Comparison of ENCODE assay signal across 8 mouse cellular contexts in genomic region chr2:126034379-126035005, GRCm38 (mm10). TPM values are rescaled to one million over a fixed set of nuclear protein-coding genes. Genes with fewer than 3 reads are reported as not detected.
DNase-seq lines count a peak whose midpoint lies in the region; ATAC-seq and TF ChIP-seq lines count a peak whose summit lies in the region.

Gene Fgf7, plus strand, starts transcription at chr2:126034658.

- H3K4me1 ChIP-seq in limb, embryonic 15.5 days: peaks cover 8% of the 10 kb centered on the region
- H3K4me1 ChIP-seq in stomach, embryonic 15.5 days: 0 out of 2 replicates have a peak, but pooled peaks cover 4% of the 10 kb centered on the region
- H3K4me1 ChIP-seq in thymus, adult 2 months (replicated peaks; ENCODE audit: control insufficient read depth, insufficient read depth, low read length): no peaks in the 10 kb centered on the region

- WGBS in limb, embryonic 15.5 days: 18% methylated on average over 15 of the region's 15 CpGs
- 35% methylated on average over 15 of the region's 15 CpGs for WGBS in stomach, embryonic 15.5 days
- 81% methylated on average over 15 of the region's 15 CpGs for WGBS in thymus, adult 2 months

- no peak within 1 kb of the TSS for H3K9ac ChIP-seq in limb, embryonic 15.5 days
- no peak within 1 kb of the TSS; the same call in 1 of the 2 replicates for H3K9ac ChIP-seq in stomach, embryonic 15.5 days

- ATAC-seq in limb, embryonic 15.5 days (ENCODE audit: insufficient number of reproducible peaks, low FRiP score, low TSS enrichment, low read depth): peak; percentile 79; the same call in 1 of the 2 replicates
- ATAC-seq in stomach, embryonic 15.5 days (ENCODE audit: insufficient read depth, low FRiP score, low read depth): no peak

- no peaks in the 10 kb centered on the region for H3K36me3 ChIP-seq in limb, embryonic 15.5 days
- H3K36me3 ChIP-seq in stomach, embryonic 15.5 days: no peaks in the 10 kb centered on the region
- no peaks in the 10 kb centered on the region for H3K36me3 ChIP-seq in thymus, adult 2 months (ENCODE audit: control insufficient read depth, insufficient read depth, low read length)

- TF ChIP-seq CTCF in left cerebral cortex, adult 2 months (IDR thresholded peaks at IDR 0.05): peak; percentile 50
- no peak for TF ChIP-seq CTCF in thymus, adult 2 months (IDR thresholded peaks at IDR 0.05; ENCODE audit: borderline replicate concordance, control insufficient read depth, extremely low read depth, insufficient read depth, low read length, poor library complexity)

- H3K27me3 ChIP-seq in limb, embryonic 15.5 days: no peaks in the 10 kb centered on the region
- H3K27me3 ChIP-seq in stomach, embryonic 15.5 days (replicated peaks): no peaks in the 10 kb centered on the region
- H3K27me3 ChIP-seq in thymus, adult 2 months (ENCODE audit: control insufficient read depth, insufficient read depth, low read length): no peaks in the 10 kb centered on the region

- intact Hi-C loops in left cerebral cortex, adult 2 months (cut with DNase I): loop anchor here (1.0 to 5.0 kb wide), 2 partner anchors 28 to 142 kb away; no protein-coding TSS in a partner anchor

- DNase-seq in adrenal gland, postnatal 10 days: peak; percentile 25
- no peak for DNase-seq in adrenal gland, adult 8-10 months
- DNase-seq in left cerebral cortex, adult 2 months (ENCODE audit: extremely low spot score in 1 of 2, low spot score in 2 of 2): no peak
- no peak for DNase-seq in left cerebral cortex, adult 11 months (ENCODE audit: low spot score)
- peak; percentile 64 for DNase-seq in forelimb bud, embryonic 11.5 days (ENCODE audit: low read depth, low spot score)
- DNase-seq in thymus, adult 2 months: no peak

- H3K27ac ChIP-seq in left cerebral cortex, adult 2 months: no peak within 1 kb of the TSS
- H3K27ac ChIP-seq in limb, embryonic 15.5 days: peak within 1 kb of the TSS; percentile 69
- H3K27ac ChIP-seq in stomach, embryonic 15.5 days: no peak within 1 kb of the TSS
- H3K27ac ChIP-seq in thymus, adult 2 months (ENCODE audit: control insufficient read depth, insufficient read depth, low read length): no peak within 1 kb of the TSS

- no peaks in the 10 kb centered on the region for H3K9me3 ChIP-seq in limb, embryonic 15.5 days
- H3K9me3 ChIP-seq in stomach, embryonic 15.5 days: no peaks in the 10 kb centered on the region

- H3K4me2 ChIP-seq in limb, embryonic 15.5 days: peak within 1 kb of the TSS; percentile 38
- H3K4me2 ChIP-seq in stomach, embryonic 15.5 days: peak within 1 kb of the TSS; percentile 45

- H3K4me3 ChIP-seq in left cerebral cortex, adult 2 months: peak within 1 kb of the TSS; percentile 14; the same call in 1 of the 2 replicates
- H3K4me3 ChIP-seq in limb, embryonic 15.5 days: peak within 1 kb of the TSS; percentile 30
- H3K4me3 ChIP-seq in stomach, embryonic 15.5 days (replicated peaks): peak within 1 kb of the TSS; percentile 23
- no peak within 1 kb of the TSS for H3K4me3 ChIP-seq in thymus, adult 2 months (ENCODE audit: control insufficient read depth, insufficient read depth, low read length)

- no peak for TF ChIP-seq POLR2A in thymus, adult 2 months (IDR thresholded peaks at IDR 0.05; ENCODE audit: control insufficient read depth, extremely low read depth, insufficient read depth, low read length, poor library complexity)

RNA-seq across cellular contexts. Expression of gene Fgf7, which starts in this region (rescaled TPM):
- total RNA-seq in adrenal gland, postnatal 10 days (2021): 1 to 10 TPM; 1.5 to 1.9 TPM
- 1 to 10 TPM in 2 of 4 experiments, under 1 TPM in 2; 0.38 to 1.3 (median 0.97) TPM for total RNA-seq in adrenal gland, adult 8-10 months (2022)
- total RNA-seq in left cerebral cortex, adult 2 months (2021): under 1 TPM; 0.25 to 0.70 TPM
- 18.1 and 19.5 TPM in 2 replicates for polyA plus RNA-seq in limb, embryonic 15.5 days (2015; fragmentation: Nextera tagmentation; extraction: Ambion mirVana)
- 2.7 and 4.5 TPM in 2 replicates for polyA plus RNA-seq in stomach, embryonic 15.5 days (2015; fragmentation: Nextera tagmentation; extraction: Ambion mirVana)
- polyA plus RNA-seq in thymus, adult 2 months (2012; rRNA removed): 0.49 and 0.70 TPM in 2 replicates

Comparison
In these comparisons a context has a peak if more than half of its experiments do, and no peak if none do; other contexts are left out.
1. DNase-seq: peak in adrenal gland, postnatal 10 days (single experiment) and forelimb bud, embryonic 11.5 days (single experiment); none in adrenal gland, adult 8-10 months (single experiment), left cerebral cortex, adult 2 months (0 of 2), left cerebral cortex, adult 11 months (single experiment) and thymus, adult 2 months (single experiment).